Mouse (Mus musculus) liver, adult 2 months (tissue): ENCODE results near the gene Mettl5. TPM values are rescaled to one million over a fixed set of nuclear protein-coding genes. Genes with fewer than 3 reads are reported as not detected.
A peak's percentile ranks its signal among the peaks of the same experiment; 100 is the strongest.

ENCODE experiments used
- DNase-seq: peaks from one replicate; pipeline ENCODE4 v3.0.0-alpha.2; 2011; ENCODE audit warnings: low read depth, low spot score; ENCODE audit errors: extremely low read depth
- H3K27ac ChIP-seq: fragments of 200-500 bp; replicated peaks from 2 replicates; pipeline ENCODE4 v1.5.1; 2012; ENCODE audit warnings: low read depth, mild to moderate bottlenecking, control low read depth, inconsistent platforms, low read length; ENCODE audit not compliant: insufficient read depth
- H3K27me3 ChIP-seq: fragments of 200-500 bp; 2 replicates; pipeline ENCODE4 v1.6.1; 2012; ENCODE audit warnings: mild to moderate bottlenecking, moderate library complexity, low read length, inconsistent platforms; ENCODE audit not compliant: control insufficient read depth, insufficient read depth
- H3K36me3 ChIP-seq: fragments of 200-500 bp; 2 replicates; pipeline ENCODE4 v1.6.1; 2012; ENCODE audit warnings: low read length, inconsistent platforms; ENCODE audit not compliant: control insufficient read depth, insufficient read depth
- H3K4me1 ChIP-seq: fragments of 200-500 bp; 2 replicates; pipeline ENCODE4 v1.6.1; 2011; ENCODE audit warnings: low read length; ENCODE audit not compliant: control insufficient read depth, insufficient read depth
- H3K4me3 ChIP-seq: fragments of 200-500 bp; 2 replicates; pipeline ENCODE4 v1.5.1; 2011; ENCODE audit warnings: low read depth, mild to moderate bottlenecking, control low read depth, low read length, moderate library complexity; ENCODE audit not compliant: insufficient read depth
- H3K79me2 ChIP-seq: fragments of 200-500 bp; 2 replicates; pipeline ENCODE4 v1.6.1; 2012; ENCODE audit warnings: inconsistent platforms, mild to moderate bottlenecking, low read length, moderate library complexity; ENCODE audit not compliant: control insufficient read depth, insufficient read depth
- H3K9ac ChIP-seq: fragments of 200-500 bp; 2 replicates; pipeline ENCODE4 v1.6.1; 2012; ENCODE audit warnings: low read depth, mild to moderate bottlenecking, control low read depth, inconsistent platforms, low read length
- CTCF ChIP-seq: fragments of 200-500 bp; IDR thresholded peaks from 2 replicates; pipeline ENCODE4 v1.5.1; 2011; ENCODE audit warnings: low read depth, low read length, control low read depth
- POLR2A ChIP-seq: fragments of 200-500 bp; IDR thresholded peaks from 2 replicates; pipeline ENCODE4 v1.6.1; 2011; ENCODE audit warnings: low read length, control low read depth; ENCODE audit not compliant: insufficient read depth; ENCODE audit errors: extremely low read depth
- WGBS: fragments of 180-500 bp; shearing (Covaris S2); methylation state at CpG from one replicate; pipeline ENCODE4 v1.1.7; 2018; 5-methylcytosine and 5-hydroxymethylcytosine counted together
- polyA plus RNA-seq: library from polyadenylated mRNA; depleted of rRNA; stranded (reverse); fragments of >200 nt; gene quantifications from 2 replicates; pipeline ENCODE4 v1.2.3, GENCODE M21; 2012
- total RNA-seq: library from RNA; depleted of rRNA; stranded (reverse); fragments of >200 nt; gene quantifications from 2 replicates; pipeline ENCODE4 v1.2.3, GENCODE M21; 2014

The Mettl5 gene
- total and polyA plus RNA-seq, 2 experiments = 7.9 to 14.7 TPM

DNA sequence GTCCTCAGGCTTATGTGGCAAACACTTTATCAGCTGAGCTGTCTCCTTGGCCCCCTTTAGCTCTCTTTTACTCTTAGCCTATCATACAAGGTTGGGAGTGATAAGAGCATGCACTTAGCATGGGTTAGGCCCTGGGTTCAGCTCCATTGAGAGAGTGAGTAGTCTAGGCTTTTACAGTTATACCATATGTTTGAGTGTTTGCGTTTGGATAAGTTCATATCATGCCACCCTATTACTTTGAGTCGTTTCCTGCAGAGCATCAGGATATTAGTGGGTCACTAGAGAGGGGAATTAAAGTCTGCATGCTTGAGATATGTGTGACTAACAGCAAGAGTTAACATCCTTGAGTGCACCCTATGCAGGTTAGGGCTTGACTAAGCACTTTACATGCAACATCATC is 55.7 kb downstream of the Mettl5 start:
- 85% methylated on average over 2 of the region's 2 CpGs for WGBS
- no peak overlapping the region for H3K9ac ChIP-seq
- no peak for TF ChIP-seq CTCF
- TF ChIP-seq POLR2A = no peak
- no peaks in the 10 kb centered on the region for H3K79me2 ChIP-seq
- H3K36me3 ChIP-seq = no peaks in the 10 kb centered on the region
- H3K27ac ChIP-seq = no peak overlapping the region
- no peaks in the 10 kb centered on the region for H3K27me3 ChIP-seq
- DNase-seq = no peak
- H3K4me3 ChIP-seq = no peak overlapping the region
- no peaks in the 10 kb centered on the region for H3K4me1 ChIP-seq

DNA sequence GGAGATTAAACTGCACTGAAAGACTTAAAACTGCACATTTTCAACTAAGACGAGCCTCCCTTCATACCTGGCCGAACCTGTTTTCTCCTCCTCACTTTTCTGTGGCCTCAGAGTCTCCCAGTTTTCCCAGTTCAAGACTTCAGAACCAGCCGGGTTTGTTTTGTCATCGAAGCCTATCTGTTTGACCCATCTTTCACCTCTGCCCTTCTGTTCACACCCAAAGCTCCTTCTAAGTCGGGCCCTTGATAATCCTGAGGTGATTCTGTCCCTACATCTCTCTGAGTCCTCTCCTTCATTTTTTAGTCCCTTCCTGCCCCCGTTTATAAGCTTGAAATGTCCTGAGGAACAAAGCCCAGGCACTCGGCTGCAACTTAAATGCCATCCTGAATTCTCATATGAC is 57.4 kb downstream of the Mettl5 start:
- WGBS = 54% methylated on average over 7 of the region's 7 CpGs
- peaks cover 2% of the 10 kb centered on the region; the same call in 1 of the 2 replicates for H3K27me3 ChIP-seq
- no peak for DNase-seq
- no peak overlapping the region for H3K9ac ChIP-seq
- no peak overlapping the region for H3K4me3 ChIP-seq
- H3K4me1 ChIP-seq = no peaks in the 10 kb centered on the region
- TF ChIP-seq POLR2A (no peak), CTCF (no peak)
- H3K79me2 ChIP-seq = no peaks in the 10 kb centered on the region
- H3K27ac ChIP-seq = no peak overlapping the region
- H3K36me3 ChIP-seq = no peaks in the 10 kb centered on the region

GRCm38 (mm10) chr2:69826380-69826779 is 59.0 kb downstream of the Mettl5 start:
- TF ChIP-seq POLR2A = no peak
- TF ChIP-seq CTCF = no peak
- peak; percentile 25 for DNase-seq
- no peaks in the 10 kb centered on the region for H3K79me2 ChIP-seq
- no peaks in the 10 kb centered on the region for H3K36me3 ChIP-seq
- H3K4me1 ChIP-seq = no peaks in the 10 kb centered on the region
- H3K27me3 ChIP-seq = peaks cover 9% of the 10 kb centered on the region
- no peak overlapping the region for H3K9ac ChIP-seq
- no peak overlapping the region for H3K4me3 ChIP-seq
- WGBS = 88% methylated on average over 2 of the region's 2 CpGs
- H3K27ac ChIP-seq = no peak overlapping the region

GRCm38 (mm10) chr2:69825898-69826297 is 59.5 kb downstream of the Mettl5 start:
- Histone ChIP-seq H3K79me2 (no peaks in the 10 kb centered on the region), H3K4me3 (no peak overlapping the region), H3K27me3 (peaks cover 9% of the 10 kb centered on the region), H3K9ac (no peak overlapping the region), H3K27ac (peak overlapping the region; percentile 51), H3K4me1 (no peaks in the 10 kb centered on the region), H3K36me3 (no peaks in the 10 kb centered on the region)
- 83% methylated on average over 10 of the region's 10 CpGs for WGBS
- DNase-seq = no peak
- TF ChIP-seq CTCF = no peak

DNA sequence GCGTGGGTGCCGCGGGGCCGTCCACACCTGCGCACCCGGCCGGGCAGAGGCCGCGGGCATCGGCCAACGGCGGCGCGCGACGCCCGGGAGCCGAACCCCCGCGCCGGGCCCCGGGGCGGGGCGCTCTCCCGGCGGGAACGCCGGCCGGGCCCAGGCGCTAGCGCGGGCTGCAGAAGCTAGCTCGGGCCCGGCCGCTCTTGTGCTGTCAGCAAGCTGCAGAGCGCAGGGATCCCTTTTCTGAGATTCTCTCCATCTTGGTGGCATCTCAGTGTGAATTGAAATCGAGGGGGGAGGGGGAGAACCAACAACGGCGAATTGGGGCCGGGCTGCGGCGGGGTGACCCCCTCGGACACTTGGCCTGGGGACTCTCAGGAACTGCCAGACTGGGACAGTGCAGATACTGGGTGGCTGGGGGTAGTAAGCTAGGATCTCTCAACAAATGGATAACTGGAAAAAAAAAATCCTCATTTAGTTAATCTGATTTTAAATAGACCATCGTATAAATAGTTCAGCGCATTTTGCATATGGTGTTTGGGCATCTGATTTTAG is 62.2 kb downstream of the Mettl5 start:
- H3K9ac ChIP-seq = peak overlapping the region; percentile 83
- H3K4me3 ChIP-seq = peak overlapping the region; percentile 82
- WGBS = 4% methylated on average over 44 of the region's 45 CpGs
- TF ChIP-seq CTCF (no peak), POLR2A (no peak)
- H3K27ac ChIP-seq = no peak overlapping the region
- no peaks in the 10 kb centered on the region for H3K79me2 ChIP-seq
- H3K4me1 ChIP-seq = no peaks in the 10 kb centered on the region
- DNase-seq = no peak
- H3K27me3 ChIP-seq = peaks cover 9% of the 10 kb centered on the region
- H3K36me3 ChIP-seq = no peaks in the 10 kb centered on the region

GRCm38 (mm10) chr2:69822361-69823128 is 62.9 kb downstream of the Mettl5 start:
- no peak for DNase-seq
- no peak for TF ChIP-seq POLR2A
- no peak for TF ChIP-seq CTCF
- Histone ChIP-seq H3K27me3 (peaks cover 9% of the 10 kb centered on the region), H3K27ac (no peak overlapping the region), H3K79me2 (no peaks in the 10 kb centered on the region), H3K4me1 (no peaks in the 10 kb centered on the region), H3K36me3 (no peaks in the 10 kb centered on the region), H3K9ac (peak overlapping the region; percentile 83), H3K4me3 (peak overlapping the region; percentile 82)
- WGBS = under 1% methylated on average over 78 of the region's 80 CpGs
